Mouse (Mus musculus) limb, embryonic 13.5 days (tissue): ENCODE measurements around the gene Ccdc9b. TPM values are rescaled to one million over a fixed set of nuclear protein-coding genes. Genes with fewer than 3 reads are reported as not detected.

ENCODE experiments used
- ATAC-seq: fragments of 200-750 bp; cut with Nextera tagmentation; 2 replicates; pipeline ENCODE4 v1.8.0; 2017; ENCODE audit warnings: low read depth, moderate number of reproducible peaks, moderate TSS enrichment; ENCODE audit not compliant: low FRiP score
- H3K27ac ChIP-seq: fragments of 300-500 bp; sonication (generic); 2 replicates; pipeline ENCODE4 v1.5.1; 2015; ENCODE audit warnings: inconsistent platforms, mild to moderate bottlenecking, moderate library complexity
- H3K27me3 ChIP-seq: fragments of 300-500 bp; sonication (generic); 2 replicates; pipeline ENCODE4 v1.6.1; 2015; ENCODE audit warnings: mild to moderate bottlenecking, inconsistent platforms
- H3K36me3 ChIP-seq: fragments of 300-500 bp; sonication (generic); 2 replicates; pipeline ENCODE4 v1.6.1; 2015; ENCODE audit warnings: inconsistent platforms, mild to moderate bottlenecking, moderate library complexity
- H3K4me1 ChIP-seq: fragments of 300-500 bp; sonication (generic); 2 replicates; pipeline ENCODE4 v1.6.1; 2015; ENCODE audit warnings: inconsistent platforms
- H3K4me2 ChIP-seq: fragments of 300-500 bp; sonication (generic); replicated peaks from 2 replicates; pipeline ENCODE4 v1.6.1; 2015; ENCODE audit warnings: inconsistent platforms, mild to moderate bottlenecking, moderate library complexity
- H3K4me3 ChIP-seq: fragments of 300-500 bp; sonication (generic); 2 replicates; pipeline ENCODE4 v1.5.1; 2015; ENCODE audit warnings: moderate library complexity, mild to moderate bottlenecking, inconsistent platforms
- H3K9ac ChIP-seq: fragments of 300-500 bp; sonication (generic); 2 replicates; pipeline ENCODE4 v1.6.1; 2015; ENCODE audit warnings: mild to moderate bottlenecking, inconsistent platforms
- H3K9me3 ChIP-seq: fragments of 300-500 bp; sonication (generic); 2 replicates; pipeline ENCODE4 v1.6.1; 2016; ENCODE audit warnings: inconsistent platforms
- WGBS: fragments of 180-500 bp; shearing (Covaris S2); methylation state at CpG from one replicate; pipeline ENCODE4 v1.1.7; 2015; 5-methylcytosine and 5-hydroxymethylcytosine counted together
- polyA plus RNA-seq: library from polyadenylated mRNA; unstranded; fragments of >200 nt; fragmentation: Nextera tagmentation; extraction: Ambion mirVana; gene quantifications from 2 replicates; pipeline ENCODE4 v1.2.1, GENCODE M21; 2015

Gene Ccdc9b
- polyA plus RNA-seq, result 0.78 and 0.85 TPM in 2 replicates

- H3K36me3 ChIP-seq, result no peaks in the 10 kb centered on the region
- ATAC-seq, result peak; percentile 80
- peak within 1 kb of the TSS; percentile 53 for H3K4me2 ChIP-seq
- 9% methylated on average over 29 of the region's 29 CpGs for WGBS
- H3K4me1 ChIP-seq, result peaks cover 27% of the 10 kb centered on the region
- peak within 1 kb of the TSS; percentile 54 for H3K9ac ChIP-seq
- peak within 1 kb of the TSS; percentile 24 for H3K4me3 ChIP-seq
- H3K27me3 ChIP-seq, result peaks cover 48% of the 10 kb centered on the region
- peak within 1 kb of the TSS; percentile 80 for H3K27ac ChIP-seq
- no peaks in the 10 kb centered on the region for H3K9me3 ChIP-seq
These were observed at the start of gene Ccdc9b for GRCm38 (mm10) chr2:118761906-118762783. Ccdc9b (minus strand) TSS chr2:118762661.

- H3K27ac ChIP-seq, result no peak overlapping the region
- no peak overlapping the region for H3K4me3 ChIP-seq
- H3K36me3 ChIP-seq, result no peaks in the 10 kb centered on the region
- H3K4me1 ChIP-seq, result peaks cover 19% of the 10 kb centered on the region
- H3K27me3 ChIP-seq, result 0 out of 2 replicates have a peak, but pooled peaks cover 6% of the 10 kb centered on the region
- WGBS, result 20% methylated on average over 2 of the region's 2 CpGs
- no peak overlapping the region for H3K4me2 ChIP-seq
- H3K9me3 ChIP-seq, result no peaks in the 10 kb centered on the region
- no peak for ATAC-seq
- no peak overlapping the region for H3K9ac ChIP-seq
These were observed 48.4 kb upstream of the Ccdc9b start for GRCm38 (mm10) chr2:118810861-118811260.

GRCm38 (mm10) chr2:118806860-118807259, 44.4 kb upstream of the Ccdc9b start:
- no peaks in the 10 kb centered on the region for H3K36me3 ChIP-seq
- WGBS, result 64% methylated on average over 4 of the region's 4 CpGs

GRCm38 (mm10) chr2:118805756-118806155, 43.3 kb upstream of the Ccdc9b start:
- no peak overlapping the region for H3K9ac ChIP-seq
- no peak for ATAC-seq
- 36% methylated on average over 3 of the region's 3 CpGs for WGBS
- no peaks in the 10 kb centered on the region for H3K4me1 ChIP-seq
- no peaks in the 10 kb centered on the region for H3K36me3 ChIP-seq
- H3K27me3 ChIP-seq, result 0 out of 2 replicates have a peak, but pooled peaks cover 9% of the 10 kb centered on the region
- H3K9me3 ChIP-seq, result no peaks in the 10 kb centered on the region
- H3K4me3 ChIP-seq, result no peak overlapping the region
- no peak overlapping the region for H3K27ac ChIP-seq
- no peak overlapping the region for H3K4me2 ChIP-seq

More at GRCm38 (mm10) chr2:118806860-118807259, 44.4 kb upstream of the Ccdc9b start:
- H3K4me2 ChIP-seq, result no peak overlapping the region
- no peaks in the 10 kb centered on the region for H3K4me1 ChIP-seq
- H3K9ac ChIP-seq, result 0 out of 2 replicates have a peak overlapping the region, but pooled peaks have one; percentile 4
- H3K9me3 ChIP-seq, result no peaks in the 10 kb centered on the region
- no peak overlapping the region for H3K27ac ChIP-seq
- no peak for ATAC-seq
- H3K27me3 ChIP-seq, result 0 out of 2 replicates have a peak, but pooled peaks cover 9% of the 10 kb centered on the region
- no peak overlapping the region for H3K4me3 ChIP-seq

GRCm38 (mm10) chr2:118805137-118805536, 42.7 kb upstream of the Ccdc9b start:
- no peak overlapping the region for H3K27ac ChIP-seq
- WGBS, result 68% methylated on average over 3 of the region's 3 CpGs
- no peak overlapping the region for H3K9ac ChIP-seq
- H3K4me1 ChIP-seq, result no peaks in the 10 kb centered on the region
- H3K36me3 ChIP-seq, result no peaks in the 10 kb centered on the region
- no peak overlapping the region for H3K4me2 ChIP-seq
- H3K9me3 ChIP-seq, result no peaks in the 10 kb centered on the region
- no peak overlapping the region for H3K4me3 ChIP-seq
- 0 out of 2 replicates have a peak, but pooled peaks cover 9% of the 10 kb centered on the region for H3K27me3 ChIP-seq
- no peak for ATAC-seq

GRCm38 (mm10) chr2:118804474-118804873, 42.0 kb upstream of the Ccdc9b start:
- WGBS, result 81% methylated on average over 2 of the region's 2 CpGs
- H3K4me1 ChIP-seq, result no peaks in the 10 kb centered on the region
- no peak overlapping the region for H3K4me3 ChIP-seq
- H3K4me2 ChIP-seq, result no peak overlapping the region
- H3K27ac ChIP-seq, result no peak overlapping the region
- H3K27me3 ChIP-seq, result 0 out of 2 replicates have a peak, but pooled peaks cover 9% of the 10 kb centered on the region
- H3K9me3 ChIP-seq, result no peaks in the 10 kb centered on the region
- no peak for ATAC-seq
- H3K36me3 ChIP-seq, result no peaks in the 10 kb centered on the region
- no peak overlapping the region for H3K9ac ChIP-seq

- H3K4me3 ChIP-seq, result no peak overlapping the region
- H3K9ac ChIP-seq, result no peak overlapping the region
- H3K27me3 ChIP-seq, result 0 out of 2 replicates have a peak, but pooled peaks cover 9% of the 10 kb centered on the region
- no peak overlapping the region for H3K27ac ChIP-seq
- no peaks in the 10 kb centered on the region for H3K4me1 ChIP-seq
- H3K36me3 ChIP-seq, result no peaks in the 10 kb centered on the region
- no peak for ATAC-seq
- H3K9me3 ChIP-seq, result no peaks in the 10 kb centered on the region
- no peak overlapping the region for H3K4me2 ChIP-seq
- WGBS, result 66% methylated on average over 4 of the region's 4 CpGs
These were observed 40.2 kb upstream of the Ccdc9b start for GRCm38 (mm10) chr2:118802542-118803118.

GRCm38 (mm10) chr2:118793636-118794035, 31.2 kb upstream of the Ccdc9b start:
- Histone ChIP-seq H3K27ac (no peak overlapping the region), H3K9me3 (no peaks in the 10 kb centered on the region), H3K9ac (no peak overlapping the region), H3K27me3 (peaks cover 39% of the 10 kb centered on the region), H3K36me3 (no peaks in the 10 kb centered on the region), H3K4me1 (peaks cover 5% of the 10 kb centered on the region), H3K4me2 (no peak overlapping the region), H3K4me3 (no peak overlapping the region)
- ATAC-seq, result no peak
- 84% methylated on average over 4 of the region's 4 CpGs for WGBS

GRCm38 (mm10) chr2:118792259-118792613, 29.8 kb upstream of the Ccdc9b start:
- WGBS, result 81% methylated on average over 4 of the region's 4 CpGs
- no peak overlapping the region for H3K9ac ChIP-seq
- peaks cover 5% of the 10 kb centered on the region for H3K4me1 ChIP-seq
- no peak overlapping the region for H3K4me3 ChIP-seq
- H3K27ac ChIP-seq, result no peak overlapping the region
- ATAC-seq, result no peak
- H3K9me3 ChIP-seq, result no peaks in the 10 kb centered on the region
- H3K27me3 ChIP-seq, result peaks cover 46% of the 10 kb centered on the region
- no peak overlapping the region for H3K4me2 ChIP-seq
- H3K36me3 ChIP-seq, result no peaks in the 10 kb centered on the region

GRCm38 (mm10) chr2:118791591-118792258, 29.3 kb upstream of the Ccdc9b start:
- no peaks in the 10 kb centered on the region for H3K36me3 ChIP-seq
- no peak overlapping the region for H3K9ac ChIP-seq
- no peak overlapping the region for H3K4me3 ChIP-seq
- H3K9me3 ChIP-seq, result no peaks in the 10 kb centered on the region
- H3K27ac ChIP-seq, result no peak overlapping the region
- ATAC-seq, result no peak
- H3K4me2 ChIP-seq, result no peak overlapping the region
- 95% methylated on average over 26 of the region's 26 CpGs for WGBS
- peaks cover 47% of the 10 kb centered on the region for H3K27me3 ChIP-seq
- H3K4me1 ChIP-seq, result peaks cover 5% of the 10 kb centered on the region

GRCm38 (mm10) chr2:118790551-118791525, 28.4 kb upstream of the Ccdc9b start:
- no peak overlapping the region for H3K9ac ChIP-seq
- H3K27me3 ChIP-seq, result peaks cover 48% of the 10 kb centered on the region
- WGBS, result 26% methylated on average over 44 of the region's 44 CpGs
- H3K4me3 ChIP-seq, result peak overlapping the region; percentile 20; the same call in 1 of the 2 replicates
- H3K36me3 ChIP-seq, result no peaks in the 10 kb centered on the region
- H3K27ac ChIP-seq, result no peak overlapping the region
- peaks cover 5% of the 10 kb centered on the region for H3K4me1 ChIP-seq
- no peaks in the 10 kb centered on the region for H3K9me3 ChIP-seq
- peak overlapping the region; percentile 54 for H3K4me2 ChIP-seq
- peak; percentile 65; the same call in 1 of the 2 replicates for ATAC-seq
